Mouse (Mus musculus): ENCODE data around the gene Rai2.

GRCm38 (mm10) chrX:161728507-161728906 is 11.6 kb downstream of the Rai2 start:
- TF ChIP-seq POLR2A (IDR thresholded peaks at IDR 0.05; ENCODE audit: control insufficient read depth, extremely low read depth, insufficient read depth, low read length, poor library complexity) (no peak), CTCF (IDR thresholded peaks at IDR 0.05; ENCODE audit: borderline replicate concordance, control insufficient read depth, extremely low read depth, insufficient read depth, low read length, poor library complexity) (no peak)

Measured in thymus, adult 2 months (tissue).